Mouse (Mus musculus) erythroid progenitor cell, adult 5-6 weeks (primary cell): ENCODE measurements around the gene Tollip. TPM values are rescaled to one million over a fixed set of nuclear protein-coding genes. Genes with fewer than 3 reads are reported as not detected.
"Not testable (repeated sequence)": the region's sequence is repeated elsewhere in the genome, so short reads cannot be mapped to it uniquely, and the experiment has no call there.

Experiments
- ATAC-seq: replicated peaks from 2 replicates; pipeline ENCODE4 v1.8.0; 2016; ENCODE audit warnings: moderate number of reproducible peaks, mild to moderate bottlenecking, moderate TSS enrichment, inconsistent platforms; ENCODE audit not compliant: poor library complexity, low FRiP score, severe bottlenecking
- total RNA-seq, 2 experiments: library from RNA; stranded (forward) in 1 of 2; stranded (reverse) in 1 of 2; fragments of 150-400 nt in 1 of 2; fragments of 186-747, 209-891 nt in 1 of 2; gene quantifications; 2 replicates each; pipeline versions ENCODE4 v1.2.3 to v1.2.4; 2015 to 2017; ENCODE audit warnings: low replicate concordance in 2 of 2

Tollip gene
- total RNA-seq, 2 experiments from 2014 or later = 42.1 to 61.6 TPM

DNA sequence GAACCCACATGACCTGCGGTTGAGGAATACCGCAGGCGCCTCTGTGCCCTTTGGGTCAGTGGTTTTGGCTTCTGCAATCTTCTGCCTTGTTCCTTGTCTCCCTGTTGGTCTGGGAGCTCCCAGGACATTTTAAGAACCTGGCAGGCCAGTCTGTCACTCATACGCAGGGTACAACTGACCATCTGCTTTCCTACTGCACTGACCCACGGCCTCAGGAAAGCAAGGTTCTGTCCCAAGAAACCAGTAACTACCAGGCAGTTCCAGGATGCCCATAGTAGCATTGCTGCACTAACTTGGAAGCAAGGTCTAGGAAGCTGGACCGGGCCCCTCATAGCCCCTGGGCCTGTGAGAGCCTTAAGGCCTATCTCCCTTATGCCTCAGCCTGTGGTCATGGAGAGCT, 16.6 kb upstream of the Tollip start:
- no peak for ATAC-seq

DNA sequence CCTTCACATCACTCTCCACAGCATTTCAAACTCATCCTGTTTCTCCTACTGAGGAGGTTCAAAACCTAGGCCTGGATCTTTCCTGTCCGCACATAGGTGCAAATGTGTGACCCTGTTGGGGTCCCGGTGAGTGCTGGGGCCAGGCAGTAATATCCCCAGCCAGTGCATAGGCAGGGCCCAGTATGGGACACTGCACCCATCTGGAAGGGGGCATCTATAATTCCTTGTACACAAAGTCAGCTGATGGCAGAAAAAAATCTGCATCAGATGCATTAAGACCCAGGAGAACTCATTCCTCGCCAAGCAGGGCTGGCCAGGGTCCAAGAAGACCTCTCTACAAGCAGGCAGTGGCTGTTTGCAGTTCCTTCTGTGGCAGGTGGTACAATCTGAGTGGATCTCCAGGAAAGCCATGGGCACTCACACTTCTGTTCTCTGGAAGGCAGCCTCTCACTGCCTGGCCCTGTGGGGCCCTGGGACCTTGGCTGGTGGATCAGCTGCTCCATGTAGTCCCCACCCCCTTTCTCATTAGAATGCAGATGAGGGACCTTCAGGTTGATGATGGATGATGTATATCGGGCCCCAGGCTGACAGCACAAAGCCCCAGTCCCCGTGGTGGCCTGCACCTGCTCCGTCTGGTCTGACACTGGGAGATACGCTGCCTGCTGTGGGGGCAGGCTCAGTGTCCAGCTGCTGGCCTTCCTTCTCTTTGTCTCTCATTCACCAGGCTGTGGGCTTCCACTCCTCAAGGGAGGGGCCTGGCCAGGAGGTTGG, 16.0 kb upstream of the Tollip start:
- no peak for ATAC-seq

DNA sequence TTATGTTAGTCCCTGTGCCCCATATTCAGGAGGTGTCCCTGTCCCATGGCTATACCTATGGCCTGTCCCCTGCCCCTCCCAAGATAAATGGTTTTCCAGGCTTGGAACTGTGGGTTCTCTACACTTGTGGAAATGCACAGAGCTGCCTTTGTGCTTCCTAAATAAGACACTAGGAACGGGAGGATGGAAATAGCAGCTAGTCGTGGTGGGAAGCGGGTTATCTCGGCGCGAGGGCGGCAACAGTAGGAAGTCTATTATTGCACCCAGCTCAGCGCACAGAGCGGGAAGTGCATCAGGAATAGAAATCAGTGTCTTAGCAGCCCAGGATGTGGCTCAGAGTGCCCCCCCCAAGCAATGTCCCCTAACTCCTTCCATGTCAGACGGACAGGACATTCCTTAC, 10.3 kb upstream of the Tollip start:
- no peak for ATAC-seq

DNA sequence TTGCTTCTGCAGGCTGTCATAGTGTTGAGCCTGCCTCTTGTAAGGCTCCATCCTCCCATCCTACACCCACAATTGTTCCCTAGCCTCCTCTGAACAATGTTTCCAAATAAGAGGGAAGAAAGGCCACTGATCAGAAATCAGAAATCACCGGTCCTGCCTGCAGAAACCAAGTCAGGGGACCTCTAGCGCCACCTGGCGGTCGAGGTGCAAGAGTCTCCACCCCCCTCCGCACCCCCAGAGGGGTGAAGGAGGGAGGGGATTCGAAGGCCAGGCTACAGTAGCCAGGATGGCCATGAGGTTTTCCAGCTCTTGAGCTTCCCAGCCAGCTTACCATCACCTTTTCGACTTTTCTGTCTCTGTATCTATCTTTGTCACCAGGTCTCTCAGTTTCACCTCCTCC, 6.6 kb upstream of the Tollip start:
- peak; percentile 66 for ATAC-seq

DNA sequence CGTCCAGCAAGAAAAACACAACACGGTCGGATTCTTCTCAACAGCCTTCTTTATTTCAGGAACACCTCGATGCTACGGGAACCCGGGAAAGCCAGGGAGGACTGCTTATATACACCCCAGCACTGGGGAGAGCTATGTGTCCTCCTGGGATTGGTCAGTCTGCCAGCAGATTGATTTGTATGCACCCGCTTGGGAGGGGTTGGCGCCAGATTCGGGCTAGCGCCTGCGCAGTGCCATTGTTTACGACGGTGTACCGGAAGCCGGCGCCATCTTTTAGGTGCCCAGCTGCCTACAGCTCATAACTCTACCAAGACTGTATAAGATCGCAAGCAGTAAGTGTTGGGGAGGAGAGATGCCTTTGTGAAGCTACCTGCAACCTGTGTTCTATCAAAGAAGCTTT, 5.8 kb upstream of the Tollip start:
- not testable (repeated sequence) for ATAC-seq

DNA sequence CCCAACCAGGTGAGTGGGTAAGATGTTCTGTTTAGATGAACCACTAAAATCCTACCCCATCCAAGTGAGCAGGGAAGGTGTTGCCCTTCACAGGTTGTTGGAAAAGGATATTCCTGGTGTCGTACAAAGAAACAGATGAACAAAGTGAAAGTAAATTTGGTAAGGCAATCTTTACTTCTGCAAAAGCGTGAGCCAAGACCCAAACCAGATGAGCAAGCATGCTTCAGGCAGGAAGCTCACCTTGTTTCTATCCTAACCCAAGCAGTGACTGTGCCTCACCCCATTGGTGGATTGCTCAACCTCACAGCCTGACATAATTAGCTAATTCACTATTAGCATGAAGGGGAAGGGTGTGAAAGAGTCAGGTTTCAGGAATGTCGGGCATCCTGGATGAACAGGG, 7.0 kb downstream of the Tollip start:
- ATAC-seq = no peak

DNA sequence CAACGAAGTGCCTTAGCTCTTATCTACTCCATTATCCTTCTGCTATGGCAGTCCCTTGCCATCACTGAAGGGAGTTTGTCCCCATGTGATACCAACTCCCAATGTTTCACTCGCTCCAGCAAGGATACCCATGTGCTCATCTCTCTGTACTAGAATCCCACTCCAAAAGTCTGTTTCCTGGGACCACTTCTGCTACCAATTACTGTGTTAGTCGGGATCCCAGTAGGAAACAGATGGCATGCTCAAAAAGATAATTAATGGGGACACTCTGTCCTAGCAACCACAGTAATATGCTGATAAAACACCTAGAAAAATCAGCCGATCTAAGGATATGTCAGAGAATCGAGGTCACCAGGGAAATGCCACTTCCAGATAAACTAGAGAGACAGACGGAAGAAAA, 9.7 kb downstream of the Tollip start:
- no peak for ATAC-seq

DNA sequence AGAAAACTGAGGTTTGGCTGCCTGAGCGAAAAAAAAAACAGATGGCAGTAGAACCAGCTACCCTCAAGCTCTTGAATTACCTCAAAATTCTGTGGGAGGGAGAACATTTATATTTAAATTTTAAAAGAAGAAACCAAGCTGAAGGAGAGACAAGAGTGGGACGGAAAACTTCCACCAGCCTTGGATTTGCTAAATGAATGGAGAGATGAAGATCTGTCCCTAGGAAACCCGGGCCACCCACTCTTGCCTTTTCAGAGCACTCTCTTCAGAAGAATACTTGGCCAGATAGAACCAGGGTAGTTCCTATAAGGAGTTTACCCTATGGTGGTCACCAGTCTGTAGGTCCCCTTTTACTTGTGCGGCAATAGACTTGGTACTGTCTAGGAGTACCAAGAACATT, 15.5 kb downstream of the Tollip start:
- ATAC-seq = no peak

DNA sequence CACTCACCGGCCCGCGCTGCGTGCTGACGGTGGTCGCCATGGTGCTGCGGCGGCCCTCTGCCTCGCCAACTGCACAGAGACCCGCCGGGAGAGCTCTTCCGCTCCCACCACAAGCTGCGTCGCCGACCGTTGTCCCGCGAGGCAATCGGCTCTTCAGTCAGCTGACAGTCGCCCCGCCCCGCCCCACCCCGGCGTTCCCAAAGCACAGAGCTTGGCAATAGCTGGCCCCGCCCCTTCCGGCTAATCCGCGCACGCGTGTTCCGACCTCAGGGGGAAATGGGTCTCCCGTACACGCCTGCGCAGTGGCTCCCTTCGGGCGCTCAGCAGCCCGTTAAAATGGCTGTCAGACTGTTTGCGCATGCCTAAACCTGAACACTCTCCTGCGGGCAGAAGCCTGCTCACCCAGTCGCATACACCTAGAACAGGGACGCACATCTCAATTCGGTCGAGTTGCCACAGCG, 16.0 kb downstream of the Tollip start:
- ATAC-seq = peak; percentile 90

DNA sequence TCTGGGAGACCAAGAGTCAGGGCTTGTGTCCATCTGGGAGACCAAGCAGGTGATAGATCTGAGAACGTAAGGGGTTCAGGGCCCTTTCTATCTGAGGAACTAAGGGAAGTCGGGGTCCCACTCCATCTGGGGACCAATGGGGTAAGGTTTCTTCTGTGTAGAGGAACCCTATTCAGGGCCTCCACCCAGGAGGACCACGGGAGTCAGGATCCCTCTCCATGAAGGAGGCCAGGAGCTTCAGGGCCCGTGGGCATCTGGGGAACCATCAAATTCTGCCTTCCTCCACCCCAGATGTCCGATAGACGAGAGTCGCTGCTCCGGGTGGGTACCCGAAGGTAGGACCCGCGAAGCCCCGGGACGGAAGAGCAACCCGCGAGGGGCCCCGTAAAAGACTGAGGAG, 16.5 kb downstream of the Tollip start:
- ATAC-seq = peak; percentile 37

DNA sequence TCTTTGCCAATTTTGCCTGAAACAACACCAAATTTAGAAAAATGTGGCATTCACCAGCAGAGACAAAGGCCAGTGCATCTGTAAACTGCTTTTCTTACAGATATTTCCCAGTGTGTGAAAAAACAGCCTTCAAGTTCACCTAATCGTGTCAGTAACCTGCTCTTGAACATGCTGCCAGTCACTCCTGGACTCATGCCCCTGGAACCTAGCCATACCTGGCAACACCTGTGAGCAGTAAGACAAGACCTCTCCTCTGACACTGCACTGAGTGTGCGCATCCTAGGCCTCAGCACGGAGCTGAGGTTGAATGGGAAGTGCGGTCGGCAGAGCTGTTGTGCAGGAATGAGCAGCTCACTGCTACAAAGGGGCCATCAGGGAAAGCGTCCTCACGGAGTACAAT, 26.2 kb downstream of the Tollip start:
- ATAC-seq = no peak

DNA sequence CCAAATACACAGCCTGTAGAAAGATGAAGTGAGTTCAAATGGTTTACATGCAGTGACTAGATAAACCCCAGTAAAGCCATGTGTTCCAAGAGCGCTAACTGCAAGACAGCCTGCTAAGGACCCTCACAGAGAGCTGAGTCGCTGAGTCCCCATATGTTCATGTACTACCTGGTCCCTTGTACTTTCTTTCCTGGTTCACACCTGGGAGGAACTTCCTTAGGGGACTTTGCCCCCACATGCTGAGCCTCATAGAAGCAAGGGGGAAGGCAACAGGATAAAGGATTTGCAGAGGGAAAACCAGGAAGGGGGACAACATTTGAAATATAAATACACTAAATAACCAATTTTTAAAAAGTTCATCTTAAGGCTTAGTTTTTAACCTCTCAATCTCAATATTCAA, 39.5 kb downstream of the Tollip start:
- ATAC-seq = no peak

DNA sequence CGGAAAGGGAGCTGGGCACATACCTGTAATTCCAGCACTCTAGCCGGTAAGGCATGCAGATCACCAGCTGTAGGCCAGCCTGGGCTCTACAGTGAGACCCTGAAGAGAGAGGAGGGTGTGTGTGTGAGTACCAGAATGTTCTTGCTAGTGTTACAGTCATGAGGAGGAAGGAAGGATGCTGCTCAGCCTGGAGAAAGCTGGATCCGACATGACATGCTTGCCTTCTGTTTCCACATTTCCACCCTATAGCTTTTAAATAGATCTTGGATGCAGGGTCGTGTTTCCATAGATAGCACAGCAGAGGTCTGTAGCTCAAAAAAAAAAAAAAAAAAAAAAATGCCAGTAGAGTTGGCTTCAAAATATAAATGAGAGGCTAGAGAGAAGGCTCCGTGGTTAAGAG, 43.4 kb downstream of the Tollip start:
- ATAC-seq = no peak

DNA sequence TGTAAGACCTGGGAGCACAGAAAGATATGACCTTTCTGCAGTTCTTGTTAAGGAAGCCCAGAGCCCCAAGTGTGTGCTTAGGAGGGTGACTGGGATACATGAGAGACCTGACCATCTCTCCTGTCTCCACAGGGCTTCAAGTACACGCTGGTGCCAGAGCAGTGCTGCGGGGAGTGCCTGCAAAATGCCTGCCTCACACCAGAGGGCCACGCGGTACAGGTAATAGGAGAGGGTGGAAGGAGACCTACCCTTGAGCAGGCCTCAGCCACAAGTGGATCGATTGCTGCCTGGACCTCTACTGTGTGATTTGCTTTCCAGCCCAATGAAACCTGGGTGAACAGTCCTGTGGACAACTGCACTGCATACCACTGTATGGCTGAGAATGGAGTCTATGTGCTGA, 47.8 kb downstream of the Tollip start:
- ATAC-seq = no peak

DNA sequence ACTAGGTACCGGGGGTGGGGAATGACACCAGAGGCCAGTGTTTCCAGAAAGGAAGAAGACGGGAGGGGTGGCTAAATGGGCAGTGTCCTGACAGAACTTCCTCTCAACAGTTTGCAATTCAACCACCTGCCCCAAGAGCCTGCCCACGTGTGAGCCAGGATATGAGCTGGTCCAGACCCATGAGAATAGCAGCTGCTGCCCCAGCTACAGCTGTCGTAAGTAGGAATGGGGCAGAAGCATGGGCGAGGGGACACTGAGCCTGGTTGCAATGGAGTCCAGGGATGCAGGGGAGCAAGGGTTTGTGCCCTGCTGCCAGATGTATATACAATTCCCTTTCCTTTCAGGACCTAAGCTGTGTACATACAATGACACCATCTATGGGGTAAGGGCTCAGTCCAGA, 48.7 kb downstream of the Tollip start:
- ATAC-seq = no peak

DNA sequence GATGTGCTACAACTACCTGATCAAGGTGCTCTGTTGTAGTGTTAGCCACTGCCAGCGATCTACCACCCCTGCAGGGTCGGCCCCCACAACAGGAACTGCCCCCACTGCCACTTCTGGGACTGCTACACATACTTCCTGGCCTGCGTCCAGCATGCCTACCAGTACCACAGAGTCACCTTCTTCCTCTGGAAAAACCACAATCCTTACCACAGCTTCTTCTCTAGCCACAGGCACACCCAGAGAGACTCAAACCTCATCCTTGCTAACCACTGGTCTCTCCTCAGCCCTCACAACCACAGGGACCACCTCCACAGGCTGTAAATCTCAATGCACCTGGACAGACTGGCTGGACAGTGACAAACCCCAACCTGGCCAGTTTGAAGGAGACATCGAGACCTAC, 57.3 kb downstream of the Tollip start:
- no peak for ATAC-seq

DNA sequence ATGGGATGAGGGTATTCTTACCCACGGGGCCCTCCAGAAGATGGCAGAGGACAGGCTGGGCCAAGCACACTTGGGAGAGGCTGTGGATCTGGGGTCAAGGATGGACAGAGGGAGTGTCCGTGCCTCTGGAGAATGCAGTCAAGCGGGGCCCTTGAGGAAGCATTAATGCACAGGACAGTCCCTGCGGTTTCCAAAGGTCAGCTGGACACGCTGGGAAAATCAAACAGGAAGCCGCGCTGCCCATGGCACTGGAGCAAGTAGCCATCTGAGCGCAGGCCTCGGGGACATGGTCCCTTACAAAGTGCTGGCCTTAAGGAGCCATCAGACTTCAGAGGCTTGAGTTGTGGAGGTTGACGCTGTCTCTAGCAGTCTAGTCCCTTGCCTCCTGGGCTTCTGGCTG, 78.0 kb downstream of the Tollip start:
- no peak for ATAC-seq

DNA sequence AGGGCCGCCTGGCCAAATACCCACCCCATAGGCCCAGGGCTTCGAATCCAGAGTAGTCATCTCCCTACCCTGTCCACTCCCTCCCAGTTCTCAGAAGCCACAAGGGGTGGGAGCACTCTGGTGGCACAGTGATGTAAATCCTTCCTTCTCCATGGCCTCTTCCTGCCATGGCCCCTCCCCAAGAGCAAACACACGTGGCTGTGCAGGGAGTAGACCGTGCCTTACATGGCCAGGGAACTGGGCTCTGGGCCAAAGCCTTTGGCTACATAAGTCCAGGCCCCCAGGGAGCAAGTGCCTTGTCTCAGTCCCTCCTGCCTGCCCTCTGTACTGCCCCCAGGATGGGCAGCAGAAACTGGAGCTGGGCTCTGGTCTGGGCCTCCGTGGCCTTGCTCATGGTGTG, 79.5 kb downstream of the Tollip start, which contains the start of gene Muc5b:
TSS of gene Muc5b (plus strand) at position 292 of the 400 bp plus-strand sequence.
- ATAC-seq = no peak

DNA sequence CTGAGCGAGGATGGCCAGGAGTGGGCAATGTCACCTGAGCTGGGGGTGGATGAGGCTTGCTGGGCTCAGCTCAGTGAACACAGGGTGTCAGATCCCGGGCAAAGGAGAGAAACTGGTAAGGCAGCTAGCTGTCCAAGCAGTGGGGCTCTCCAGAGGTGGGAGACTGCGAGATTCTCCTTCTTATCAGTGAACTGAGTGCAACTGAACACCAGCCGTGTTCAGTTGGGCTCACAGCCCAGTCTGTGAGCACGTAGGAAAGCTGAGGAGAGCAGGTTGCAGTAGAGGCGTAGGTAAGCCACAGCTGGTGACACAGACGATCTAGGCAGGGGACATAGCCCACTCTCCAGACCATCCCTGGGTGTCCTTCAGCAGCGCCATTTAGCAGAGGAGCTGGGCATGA, 81.9 kb downstream of the Tollip start:
- ATAC-seq = no peak

DNA sequence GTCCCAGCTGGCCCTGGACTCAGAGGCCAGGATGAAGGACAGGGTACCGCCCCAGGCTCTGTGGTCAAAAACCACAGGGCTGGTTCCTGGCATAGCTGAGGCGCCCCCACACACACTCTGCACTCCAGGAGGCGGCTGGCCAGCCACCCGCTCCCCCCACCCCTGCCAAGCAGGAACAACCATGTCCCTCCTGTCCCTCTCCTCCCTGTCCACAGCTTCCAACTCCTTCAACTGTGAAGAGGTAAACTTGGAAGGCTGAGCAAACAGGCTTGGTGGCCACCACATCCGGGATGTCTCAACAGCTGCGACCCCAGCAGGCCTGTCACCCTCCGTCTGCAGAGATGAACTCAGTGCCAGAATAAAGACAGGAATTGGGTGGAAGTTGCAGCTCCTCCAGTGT, 82.4 kb downstream of the Tollip start:
- no peak for ATAC-seq
